Mouse (Mus musculus) forebrain, embryonic 12.5 days (tissue): ENCODE data around the gene Cpxm2. TPM values are rescaled to one million over a fixed set of nuclear protein-coding genes. Genes with fewer than 3 reads are reported as not detected.

ENCODE experiments used
- ATAC-seq: fragments of 200-750 bp; cut with Nextera tagmentation; 2 replicates; pipeline ENCODE4 v1.8.0; 2017; ENCODE audit warnings: moderate TSS enrichment; ENCODE audit not compliant: low FRiP score
- H3K27ac ChIP-seq: fragments of 300-500 bp; sonication (generic); 2 replicates; pipeline ENCODE4 v1.5.1; 2016; ENCODE audit warnings: mild to moderate bottlenecking
- H3K27me3 ChIP-seq: fragments of 300-500 bp; sonication (generic); 2 replicates; pipeline ENCODE4 v1.6.1; 2016; ENCODE audit warnings: mild to moderate bottlenecking
- H3K36me3 ChIP-seq: fragments of 300-500 bp; sonication (generic); replicated peaks from 2 replicates; pipeline ENCODE4 v1.6.1; 2016; ENCODE audit warnings: mild to moderate bottlenecking
- H3K4me1 ChIP-seq: fragments of 300-500 bp; sonication (generic); 2 replicates; pipeline ENCODE4 v1.6.1; 2016
- H3K4me2 ChIP-seq: fragments of 300-500 bp; sonication (generic); 2 replicates; pipeline ENCODE4 v1.6.1; 2016; ENCODE audit warnings: mild to moderate bottlenecking, moderate library complexity
- H3K4me3 ChIP-seq: fragments of 300-500 bp; sonication (generic); replicated peaks from 2 replicates; pipeline ENCODE4 v1.5.1; 2016; ENCODE audit warnings: mild to moderate bottlenecking
- H3K9ac ChIP-seq: fragments of 300-500 bp; sonication (generic); 2 replicates; pipeline ENCODE4 v1.6.1; 2016; ENCODE audit warnings: mild to moderate bottlenecking
- H3K9me3 ChIP-seq: fragments of 300-500 bp; sonication (generic); 2 replicates; pipeline ENCODE4 v1.6.1; 2016
- WGBS: fragments of 180-500 bp; shearing (Covaris S2); methylation state at CpG from one replicate; pipeline ENCODE4 v1.1.7; 2016; 5-methylcytosine and 5-hydroxymethylcytosine counted together
- polyA plus RNA-seq: library from polyadenylated mRNA; unstranded; fragments of >200 nt; fragmentation: Nextera tagmentation; extraction: Ambion mirVana; gene quantifications from 2 replicates; pipeline ENCODE4 v1.2.1, GENCODE M21; 2016

The Cpxm2 gene
- polyA plus RNA-seq, 1 experiment from 2014 or later: 3.1 TPM

DNA sequence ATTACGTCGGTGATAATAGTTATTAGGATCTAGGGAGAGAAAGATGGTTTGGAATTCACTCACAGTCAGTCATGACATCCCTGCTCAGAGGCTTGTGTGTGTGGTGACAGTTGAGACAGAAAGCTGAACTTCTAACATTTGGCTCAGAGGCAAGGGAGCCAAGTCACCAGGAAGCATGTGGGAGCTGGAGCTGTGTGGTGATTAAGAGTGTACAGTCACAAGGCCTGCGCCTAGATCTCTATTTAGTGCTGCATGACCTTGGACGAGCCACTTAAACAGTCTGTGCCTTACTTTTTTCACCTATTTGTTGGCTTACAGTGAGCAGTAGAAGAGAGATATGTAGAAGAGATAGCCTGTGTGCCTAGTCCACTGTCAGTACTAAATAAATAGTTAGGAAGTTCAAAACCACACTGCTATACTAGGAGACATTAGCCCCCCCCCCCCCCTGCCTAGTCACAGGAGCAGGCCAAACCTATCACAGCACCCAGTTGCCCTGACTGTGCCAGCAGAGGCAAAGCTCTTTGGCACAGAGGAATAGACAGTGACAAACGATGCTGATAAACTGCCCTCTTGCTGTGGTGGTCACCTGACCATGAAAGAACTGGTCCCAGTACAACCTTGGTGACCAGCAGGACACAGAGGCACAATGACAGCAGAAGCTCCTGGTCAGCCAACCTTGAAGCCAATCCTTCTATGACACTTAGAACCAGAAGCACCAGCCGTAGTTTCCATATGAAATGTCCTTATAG lies 83.5 kb downstream of the Cpxm2 start:
- Histone ChIP-seq H3K4me3 (no peak overlapping the region), H3K9ac (no peak overlapping the region), H3K4me1 (no peaks in the 10 kb centered on the region), H3K4me2 (no peak overlapping the region), H3K27ac (no peak overlapping the region), H3K9me3 (no peaks in the 10 kb centered on the region), H3K27me3 (no peaks in the 10 kb centered on the region), H3K36me3 (no peaks in the 10 kb centered on the region)
- 85% methylated on average over 6 of the region's 6 CpGs for WGBS
- ATAC-seq: no peak

DNA sequence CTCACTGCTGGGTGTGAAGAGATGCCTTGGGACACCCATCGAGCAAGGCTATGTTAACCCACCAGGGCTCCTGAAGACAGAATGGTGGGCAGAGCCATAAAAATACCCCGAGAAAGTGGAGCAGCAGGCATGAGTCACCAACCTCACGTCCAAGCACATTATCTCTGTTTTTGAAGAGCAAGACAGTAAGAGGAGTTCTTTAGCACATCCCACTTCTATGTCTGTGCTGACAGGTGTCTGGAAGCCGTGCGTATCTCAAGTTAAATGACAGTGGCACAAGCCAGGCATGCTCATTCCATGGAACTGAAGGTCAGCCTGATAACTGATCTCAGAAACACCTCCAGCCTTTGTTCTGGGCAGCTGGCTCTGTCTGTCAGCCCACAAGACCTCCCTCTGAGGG lies 86.6 kb downstream of the Cpxm2 start:
- no peak for ATAC-seq
- Histone ChIP-seq H3K4me2 (no peak overlapping the region), H3K4me1 (no peaks in the 10 kb centered on the region), H3K9ac (no peak overlapping the region), H3K27ac (no peak overlapping the region), H3K27me3 (no peaks in the 10 kb centered on the region), H3K4me3 (no peak overlapping the region), H3K36me3 (no peaks in the 10 kb centered on the region), H3K9me3 (no peaks in the 10 kb centered on the region)
- 83% methylated on average over 5 of the region's 5 CpGs for WGBS

DNA sequence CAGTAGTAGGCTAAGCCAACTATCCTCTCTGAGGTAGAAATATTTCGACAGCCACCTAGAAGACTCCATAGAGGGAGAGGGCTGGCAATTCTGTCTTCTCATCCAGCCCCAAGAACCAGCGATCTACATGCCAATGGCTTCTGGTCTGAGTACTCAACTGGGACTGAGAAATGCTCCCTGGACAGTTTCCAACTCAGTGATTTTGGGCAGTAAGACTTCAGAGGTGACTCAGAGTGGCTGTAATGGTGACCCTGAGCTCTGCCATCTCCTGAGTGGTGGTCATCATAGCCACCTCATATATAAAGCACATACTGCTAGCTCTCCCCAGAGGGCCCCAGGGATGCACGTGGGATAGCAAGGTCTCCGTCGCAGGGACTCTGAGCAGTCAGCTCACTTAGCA lies 87.0 kb downstream of the Cpxm2 start:
- Histone ChIP-seq H3K4me1 (no peaks in the 10 kb centered on the region), H3K27ac (no peak overlapping the region), H3K9me3 (no peaks in the 10 kb centered on the region), H3K27me3 (no peaks in the 10 kb centered on the region), H3K36me3 (no peaks in the 10 kb centered on the region), H3K4me2 (no peak overlapping the region), H3K4me3 (no peak overlapping the region), H3K9ac (no peak overlapping the region)
- WGBS: 83% methylated on average over 5 of the region's 5 CpGs
- ATAC-seq: no peak

DNA sequence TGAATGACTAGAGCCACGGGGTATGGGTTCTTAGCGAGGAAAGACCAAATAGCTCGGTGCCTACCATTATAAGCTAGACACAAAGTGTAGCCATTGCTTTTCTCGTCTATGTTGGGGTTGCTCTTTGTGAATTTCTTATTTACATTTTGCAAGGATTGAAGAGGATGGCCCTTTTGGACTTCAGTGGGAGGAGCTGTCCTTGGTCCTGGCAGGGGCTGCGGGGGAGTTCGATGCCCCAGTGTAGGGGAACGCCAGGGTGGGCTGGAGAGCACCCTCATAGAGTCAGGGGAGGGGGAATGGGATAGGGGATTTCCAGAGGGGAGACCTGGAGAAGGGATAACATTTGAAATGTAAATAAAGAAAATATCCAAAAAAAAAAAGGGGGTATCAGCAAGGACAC lies 94.4 kb downstream of the Cpxm2 start:
- no peak overlapping the region for H3K4me2 ChIP-seq
- no peak overlapping the region for H3K9ac ChIP-seq
- ATAC-seq: no peak
- H3K36me3 ChIP-seq: no peaks in the 10 kb centered on the region
- no peaks in the 10 kb centered on the region for H3K4me1 ChIP-seq
- H3K27me3 ChIP-seq: no peaks in the 10 kb centered on the region
- no peaks in the 10 kb centered on the region for H3K9me3 ChIP-seq
- WGBS: 88% methylated on average over 7 of the region's 7 CpGs
- no peak overlapping the region for H3K27ac ChIP-seq
- H3K4me3 ChIP-seq: no peak overlapping the region

DNA sequence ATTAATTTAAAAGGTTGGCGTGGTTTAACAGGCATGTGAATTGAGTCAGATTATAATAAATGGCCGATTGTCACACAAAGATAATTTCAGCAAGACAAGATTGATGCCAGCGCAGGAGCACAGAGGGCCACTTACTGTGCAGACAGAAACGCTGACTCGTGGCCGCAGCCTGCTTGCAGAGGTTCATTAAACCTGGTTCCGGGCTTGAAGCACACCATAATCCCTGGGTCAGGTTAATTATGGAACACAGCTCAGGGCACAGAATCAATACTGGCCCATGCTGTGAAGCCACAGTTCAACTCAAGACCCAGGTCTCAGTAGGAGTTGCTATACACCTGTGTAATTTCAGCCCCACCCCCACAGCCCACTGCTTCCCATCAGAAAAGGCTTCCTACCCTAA lies 98.0 kb downstream of the Cpxm2 start:
- H3K4me3 ChIP-seq: no peak overlapping the region
- no peak overlapping the region for H3K27ac ChIP-seq
- H3K4me2 ChIP-seq: no peak overlapping the region
- H3K36me3 ChIP-seq: no peaks in the 10 kb centered on the region
- WGBS: 46% methylated on average over 7 of the region's 7 CpGs
- no peak for ATAC-seq
- H3K27me3 ChIP-seq: no peaks in the 10 kb centered on the region
- no peak overlapping the region for H3K9ac ChIP-seq
- H3K9me3 ChIP-seq: no peaks in the 10 kb centered on the region
- no peaks in the 10 kb centered on the region for H3K4me1 ChIP-seq

DNA sequence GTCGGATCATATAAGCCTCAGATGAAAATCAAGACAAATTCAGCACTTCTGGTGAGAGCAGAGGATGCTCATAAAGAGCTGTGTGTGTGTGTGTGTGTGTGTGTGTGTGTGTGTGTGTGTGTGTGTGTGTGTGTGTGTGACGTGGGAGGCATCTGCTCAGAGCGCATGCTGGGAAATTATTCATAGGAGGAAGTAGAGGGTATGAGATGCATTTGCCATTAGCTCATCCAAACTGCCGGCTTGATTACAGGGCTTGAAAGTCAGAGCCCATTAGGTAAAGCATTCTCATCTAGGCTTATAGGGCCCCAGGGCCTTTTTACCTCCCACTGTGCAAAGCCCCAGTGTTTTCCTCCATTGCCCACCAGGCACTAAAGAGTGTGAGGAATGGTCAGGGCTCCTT lies 107.9 kb downstream of the Cpxm2 start:
- H3K27me3 ChIP-seq: peaks cover 4% of the 10 kb centered on the region; the same call in 1 of the 2 replicates
- no peak for ATAC-seq
- H3K27ac ChIP-seq: no peak overlapping the region
- H3K9ac ChIP-seq: no peak overlapping the region
- no peaks in the 10 kb centered on the region for H3K9me3 ChIP-seq
- no peak overlapping the region for H3K4me2 ChIP-seq
- no peaks in the 10 kb centered on the region for H3K36me3 ChIP-seq
- H3K4me1 ChIP-seq: 0 out of 2 replicates have a peak, but pooled peaks cover 6% of the 10 kb centered on the region
- no peak overlapping the region for H3K4me3 ChIP-seq
- WGBS: 45% methylated on average over 4 of the region's 4 CpGs

DNA sequence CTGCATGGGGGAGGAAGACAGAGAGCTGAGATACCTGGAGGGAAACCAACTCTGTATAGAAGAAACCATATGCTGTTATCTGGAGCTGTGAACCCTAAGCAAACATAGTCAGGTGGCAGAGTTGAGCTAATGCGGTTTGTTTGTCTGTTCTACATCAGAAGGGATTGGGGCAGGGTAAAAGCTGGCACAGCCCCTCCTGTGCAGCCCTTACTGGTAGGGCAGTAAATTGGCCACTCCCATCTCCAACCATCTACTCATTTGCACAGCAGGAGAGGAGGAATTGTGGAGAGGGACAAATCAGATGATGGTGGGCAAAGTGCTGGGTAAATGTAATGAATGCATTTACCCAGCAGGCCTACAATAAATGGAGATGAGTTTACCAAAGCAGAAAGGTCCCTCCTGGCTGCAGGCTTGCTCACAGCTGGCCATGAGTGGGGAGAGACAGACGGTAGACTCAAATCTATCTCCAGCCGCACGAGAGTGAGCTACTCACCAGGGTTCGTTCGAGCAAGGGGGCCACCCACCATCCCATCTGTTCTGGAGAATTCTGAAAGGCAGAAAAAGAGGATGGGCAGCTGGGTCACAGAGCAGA lies 122.5 kb downstream of the Cpxm2 start:
- peaks cover 19% of the 10 kb centered on the region; the same call in 1 of the 2 replicates for H3K4me1 ChIP-seq
- H3K9ac ChIP-seq: no peak overlapping the region
- no peak overlapping the region for H3K27ac ChIP-seq
- H3K4me2 ChIP-seq: no peak overlapping the region
- no peaks in the 10 kb centered on the region for H3K36me3 ChIP-seq
- 0 out of 2 replicates have a peak, but pooled peaks cover 3% of the 10 kb centered on the region for H3K27me3 ChIP-seq
- H3K9me3 ChIP-seq: no peaks in the 10 kb centered on the region
- H3K4me3 ChIP-seq: no peak overlapping the region
- no peak for ATAC-seq
- 45% methylated on average over 6 of the region's 6 CpGs for WGBS

DNA sequence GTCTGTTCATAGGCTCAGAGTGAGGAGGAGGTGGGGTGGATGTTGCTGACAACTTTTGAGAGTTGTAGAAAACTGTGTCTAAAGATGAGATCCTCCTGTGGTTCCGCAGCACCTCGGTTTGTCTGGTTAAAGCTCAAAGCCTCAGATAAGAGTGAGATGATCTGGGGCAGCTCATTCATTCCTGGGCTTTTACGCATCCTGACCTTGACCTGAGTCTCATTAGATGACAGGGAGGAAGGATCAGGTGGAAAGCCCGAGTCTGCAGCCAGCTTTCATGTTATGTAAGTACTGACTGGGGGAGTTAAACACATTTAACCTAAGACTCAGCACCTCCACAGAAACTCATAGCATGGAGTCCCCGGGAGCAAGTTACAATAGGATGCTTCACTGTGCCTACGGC lies 127.9 kb downstream of the Cpxm2 start:
- Histone ChIP-seq H3K27me3 (no peaks in the 10 kb centered on the region; the same call in 1 of the 2 replicates), H3K9me3 (no peaks in the 10 kb centered on the region), H3K36me3 (no peaks in the 10 kb centered on the region), H3K4me1 (peaks cover 12% of the 10 kb centered on the region; the same call in 1 of the 2 replicates), H3K4me2 (no peak overlapping the region), H3K9ac (no peak overlapping the region), H3K4me3 (no peak overlapping the region), H3K27ac (no peak overlapping the region)
- WGBS: 71% methylated on average over 6 of the region's 6 CpGs
- no peak for ATAC-seq

DNA sequence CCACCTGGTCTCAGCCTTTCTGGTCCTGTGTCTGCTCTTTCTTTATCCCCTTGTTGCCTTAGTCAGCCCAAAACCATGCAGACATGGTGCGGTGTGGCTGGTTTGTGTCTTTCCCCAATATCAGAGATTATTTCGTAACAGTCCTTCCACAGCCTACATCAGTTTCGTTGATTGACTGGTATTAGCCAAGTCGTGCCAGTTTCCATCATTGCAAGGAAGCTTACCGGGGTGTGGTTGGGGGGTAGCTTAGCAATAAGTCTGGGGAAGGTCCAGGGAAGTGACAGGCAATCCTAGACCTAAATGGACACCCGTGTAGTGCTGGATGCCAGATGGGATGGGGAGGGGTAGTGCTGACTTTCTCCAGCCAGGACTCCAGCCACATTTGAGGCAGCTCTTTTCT lies 128.9 kb downstream of the Cpxm2 start:
- Histone ChIP-seq H3K4me1 (0 out of 2 replicates have a peak, but pooled peaks cover 10% of the 10 kb centered on the region), H3K9me3 (no peaks in the 10 kb centered on the region), H3K27ac (no peak overlapping the region), H3K9ac (no peak overlapping the region), H3K36me3 (no peaks in the 10 kb centered on the region), H3K4me3 (no peak overlapping the region), H3K27me3 (no peaks in the 10 kb centered on the region; the same call in 1 of the 2 replicates), H3K4me2 (no peak overlapping the region)
- 73% methylated on average over 6 of the region's 6 CpGs for WGBS
- ATAC-seq: no peak

DNA sequence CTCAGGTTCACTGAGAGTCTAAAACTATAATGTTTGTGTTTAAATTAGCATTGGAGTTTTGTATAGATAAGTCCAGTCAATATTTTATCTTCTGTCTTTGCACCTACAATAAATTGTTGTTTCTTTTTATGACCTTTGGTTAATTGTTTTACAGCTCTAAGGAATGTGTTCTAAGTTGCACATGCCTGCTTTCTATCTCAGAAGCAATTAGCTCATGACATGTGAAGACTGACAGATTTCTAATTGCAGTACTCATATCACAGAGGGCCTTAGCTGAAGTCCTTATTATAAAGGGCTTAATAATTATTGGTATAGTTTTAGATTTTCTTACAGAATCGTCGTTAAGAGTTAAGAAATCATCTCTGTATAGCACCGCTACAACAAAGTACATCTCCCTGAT lies 138.6 kb downstream of the Cpxm2 start:
- Histone ChIP-seq H3K4me3 (no peak overlapping the region), H3K9ac (no peak overlapping the region), H3K4me2 (no peak overlapping the region), H3K9me3 (no peaks in the 10 kb centered on the region), H3K36me3 (no peaks in the 10 kb centered on the region), H3K4me1 (peaks cover 20% of the 10 kb centered on the region), H3K27ac (no peak overlapping the region), H3K27me3 (peaks cover 3% of the 10 kb centered on the region; the same call in 1 of the 2 replicates)
- ATAC-seq: no peak
- 53% methylated on average over 3 of the region's 3 CpGs for WGBS

DNA sequence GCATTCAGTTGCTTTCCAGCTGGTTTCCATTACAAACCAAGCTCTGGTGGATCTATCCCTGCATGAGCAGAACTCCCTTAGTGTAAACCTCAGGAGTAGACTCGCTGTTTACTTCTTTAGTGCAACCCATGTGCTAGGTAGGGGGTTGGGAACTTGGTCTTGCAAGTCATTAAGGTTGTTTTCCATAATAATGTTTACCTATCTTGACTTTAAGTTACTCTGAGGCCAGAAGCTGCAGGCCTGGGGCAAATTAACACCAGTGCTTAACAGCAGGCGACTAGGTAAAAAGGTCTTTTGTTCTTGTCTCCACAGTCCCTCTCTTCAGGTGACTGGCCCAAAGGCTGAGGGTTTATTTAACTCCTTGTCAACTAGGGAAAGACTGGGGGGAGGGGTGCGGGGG lies 139.3 kb downstream of the Cpxm2 start:
- Histone ChIP-seq H3K4me1 (peaks cover 20% of the 10 kb centered on the region), H3K27me3 (peaks cover 3% of the 10 kb centered on the region; the same call in 1 of the 2 replicates), H3K9me3 (no peaks in the 10 kb centered on the region), H3K4me3 (no peak overlapping the region), H3K27ac (no peak overlapping the region), H3K4me2 (no peak overlapping the region), H3K9ac (no peak overlapping the region), H3K36me3 (no peaks in the 10 kb centered on the region)
- 2% methylated on average over 3 of the region's 3 CpGs for WGBS
- ATAC-seq: no peak

DNA sequence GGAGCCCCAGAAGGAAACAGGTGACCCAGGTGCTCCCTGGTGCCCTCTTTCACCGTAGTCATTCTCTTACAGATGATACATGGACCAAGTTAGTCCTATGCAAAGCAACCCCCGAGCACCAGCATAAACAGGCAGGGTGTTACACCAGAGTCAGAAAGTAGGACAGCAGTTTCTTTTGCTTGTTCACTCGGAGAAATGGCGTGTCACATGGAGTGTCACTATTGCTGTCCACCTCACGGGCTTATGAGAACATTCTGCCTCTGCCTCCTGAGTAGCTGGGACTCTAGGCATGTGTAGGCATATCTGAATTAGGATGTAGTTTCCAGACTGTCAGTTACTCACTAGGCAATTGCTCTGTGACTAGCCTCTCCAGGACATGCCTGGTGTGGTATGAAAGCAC lies 140.6 kb downstream of the Cpxm2 start:
- Histone ChIP-seq H3K9ac (no peak overlapping the region), H3K4me1 (peaks cover 20% of the 10 kb centered on the region), H3K9me3 (no peaks in the 10 kb centered on the region), H3K4me2 (no peak overlapping the region), H3K27ac (peak overlapping the region; percentile 42; the same call in 1 of the 2 replicates), H3K36me3 (no peaks in the 10 kb centered on the region), H3K27me3 (peaks cover 3% of the 10 kb centered on the region; the same call in 1 of the 2 replicates), H3K4me3 (no peak overlapping the region)
- WGBS: 79% methylated on average over 5 of the region's 5 CpGs
- no peak for ATAC-seq
